Mouse (Mus musculus) bone marrow, adult 2 months (tissue): ENCODE measurements at regions not wholly inside any gene's neighbourhood (a gene's known extent, or its start where the extent isn't known, plus 50 kb on each side); places are given as distances from the start of the nearest gene placed in this dataset.

Experiments used
- CTCF ChIP-seq: fragments of 200-500 bp; IDR thresholded peaks from 2 replicates; pipeline ENCODE4 v1.5.1; 2011; ENCODE audit warnings: low read length, control low read depth; ENCODE audit not compliant: control insufficient read depth, insufficient read depth
- POLR2A ChIP-seq: fragments of 200-500 bp; IDR thresholded peaks from 2 replicates; pipeline ENCODE4 v1.6.1; 2011; ENCODE audit warnings: low read depth, mild to moderate bottlenecking, control low read depth, low read length, borderline replicate concordance; ENCODE audit not compliant: control insufficient read depth

DNA sequence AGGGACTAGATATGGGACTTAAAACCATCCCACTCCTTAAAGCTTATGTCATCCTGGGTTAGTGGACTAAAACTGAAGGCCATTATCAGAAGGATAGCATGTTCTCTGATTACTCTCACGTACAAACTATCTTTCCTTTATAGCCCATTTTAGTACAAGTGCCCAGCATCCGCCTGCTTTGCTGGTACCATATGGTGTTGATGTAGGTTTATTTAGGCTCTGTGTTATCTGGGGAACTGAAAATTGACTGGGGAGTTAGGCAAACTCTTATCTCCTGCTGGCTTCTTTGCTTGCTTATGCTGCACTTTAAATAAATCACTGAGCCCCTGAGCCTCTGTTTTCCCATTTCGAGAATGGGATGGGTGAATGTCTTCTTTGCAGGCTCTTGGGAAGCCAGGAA lies 485.4 kb upstream of the Kif2a start:
- TF ChIP-seq POLR2A: no peak
- TF ChIP-seq CTCF: no peak
